Comparison of ENCODE assay signal across 10 mouse cellular contexts in genomic region chr19:11165172-11165571, GRCm38 (mm10). TPM values are rescaled to one million over a fixed set of nuclear protein-coding genes. Genes with fewer than 3 reads are reported as not detected.
DNase-seq lines count a peak whose midpoint lies in the region; ATAC-seq and TF ChIP-seq lines count a peak whose summit lies in the region.
"Had no signal": no experiment of that assay in that cellular context is flagged by ENCODE, and none has a peak within 500 bp of the region (broad histone marks: within the 10 kb centered on the region; RNA-seq: fewer than 3 reads in every experiment).

Gene 1700025F22Rik, minus strand, starts transcription at chr19:11165320.

- H3K36me3 ChIP-seq in heart, postnatal 0 days (replicated peaks; ENCODE audit: control insufficient read depth, insufficient read depth, low read length): no peaks in the 10 kb centered on the region
- no peaks in the 10 kb centered on the region for H3K36me3 ChIP-seq in heart, embryonic 12.5 days
- H3K36me3 ChIP-seq in E14TG2a.4 (ENCODE audit: insufficient read depth, low read length): no peaks in the 10 kb centered on the region
- H3K36me3 ChIP-seq in midbrain, embryonic 11.5 days (ENCODE audit: control insufficient read depth, insufficient read depth, low read length): no peaks in the 10 kb centered on the region
- H3K36me3 ChIP-seq: neural tube, embryonic 13.5 days had no signal

- peak; percentile 3; the same call in 1 of the 2 replicates for TF ChIP-seq CTCF in heart, postnatal 0 days (IDR thresholded peaks at IDR 0.05; ENCODE audit: low read depth)
- TF ChIP-seq CTCF in E14TG2a.4 (conservative IDR thresholded peaks at IDR 0.05; ENCODE audit: low read length): peak; percentile 63

- WGBS in heart, postnatal 0 days: 29% methylated on average over 10 of the region's 10 CpGs
- WGBS in heart, embryonic 12.5 days: 30% methylated on average over 10 of the region's 10 CpGs
- 39% methylated on average over 10 of the region's 10 CpGs for WGBS in midbrain, embryonic 11.5 days

- no peaks in the 10 kb centered on the region for H3K27me3 ChIP-seq in heart, postnatal 0 days (ENCODE audit: control insufficient read depth, insufficient read depth, low read length)
- H3K27me3 ChIP-seq in heart, embryonic 12.5 days (replicated peaks): peaks cover 4% of the 10 kb centered on the region; the same call in 1 of the 2 replicates
- no peaks in the 10 kb centered on the region for H3K27me3 ChIP-seq in E14TG2a.4 (ENCODE audit: insufficient read depth, low read length)
- no peaks in the 10 kb centered on the region for H3K27me3 ChIP-seq in midbrain, embryonic 11.5 days (ENCODE audit: control insufficient read depth, insufficient read depth, low read length)
- H3K27me3 ChIP-seq: neural tube, embryonic 13.5 days had no signal

- no peaks in the 10 kb centered on the region for H3K9me3 ChIP-seq in heart, postnatal 0 days (replicated peaks; ENCODE audit: control insufficient read depth, low read length)
- H3K9me3 ChIP-seq in heart, embryonic 12.5 days (replicated peaks): no peaks in the 10 kb centered on the region
- H3K9me3 ChIP-seq in E14TG2a.4 (ENCODE audit: low read length): no peaks in the 10 kb centered on the region
- no peaks in the 10 kb centered on the region for H3K9me3 ChIP-seq in midbrain, embryonic 11.5 days (ENCODE audit: control insufficient read depth, low read length)
- H3K9me3 ChIP-seq: neural tube, embryonic 13.5 days had no signal

- H3K4me1 ChIP-seq in heart, postnatal 0 days (ENCODE audit: control insufficient read depth, insufficient read depth): no peaks in the 10 kb centered on the region
- H3K4me1 ChIP-seq in heart, embryonic 12.5 days (replicated peaks): no peaks in the 10 kb centered on the region
- H3K4me1 ChIP-seq in E14TG2a.4 (replicated peaks; ENCODE audit: low read depth, low read length): no peaks in the 10 kb centered on the region
- no peaks in the 10 kb centered on the region for H3K4me1 ChIP-seq in midbrain, embryonic 11.5 days (ENCODE audit: control insufficient read depth, insufficient read depth, low read length)
- H3K4me1 ChIP-seq: neural tube, embryonic 13.5 days had no signal

- no peak for TF ChIP-seq EP300 in heart, postnatal 0 days (IDR thresholded peaks at IDR 0.05; ENCODE audit: low read depth)

- no peak for ATAC-seq in heart, postnatal 0 days (ENCODE audit: insufficient read depth, low read depth)
- ATAC-seq in heart, embryonic 12.5 days (ENCODE audit: insufficient number of reproducible peaks, low FRiP score): no peak
- no peak for ATAC-seq in midbrain, embryonic 11.5 days (ENCODE audit: low FRiP score)
- no peak for ATAC-seq in cerebellum, adult (ENCODE audit: insufficient number of reproducible peaks, low FRiP score, low TSS enrichment)

- no peak for DNase-seq in heart, postnatal 0 days (ENCODE audit: low spot score)
- peak; percentile 49 for DNase-seq in induced T-regulatory cell, adult 2 months (ENCODE audit: low read depth)
- DNase-seq in spleen, adult 18-20 months: peak; percentile 45 to 69
- DNase-seq in midbrain, embryonic 11.5 days (ENCODE audit: low spot score, missing footprints): no peak
- DNase-seq in cerebellum, adult 9-11 months: no peak

- H3K27ac ChIP-seq in heart, postnatal 0 days (ENCODE audit: low read depth): no peak within 1 kb of the TSS
- H3K27ac ChIP-seq in heart, embryonic 12.5 days (ENCODE audit: poor library complexity, severe bottlenecking): no peak within 1 kb of the TSS
- no peak within 1 kb of the TSS for H3K27ac ChIP-seq in midbrain, embryonic 11.5 days (ENCODE audit: low read depth, low read length)
- H3K27ac ChIP-seq: neural tube, embryonic 13.5 days had no signal

- no peak within 1 kb of the TSS for H3K4me3 ChIP-seq in heart, postnatal 0 days (ENCODE audit: low read depth, low read length)
- no peak within 1 kb of the TSS for H3K4me3 ChIP-seq in heart, embryonic 12.5 days
- H3K4me3 ChIP-seq in E14TG2a.4 (replicated peaks; ENCODE audit: low read length): no peak within 1 kb of the TSS
- no peak within 1 kb of the TSS for H3K4me3 ChIP-seq in midbrain, embryonic 11.5 days (ENCODE audit: low read depth, low read length)
- H3K4me3 ChIP-seq: neural tube, embryonic 13.5 days had no signal

- H3K4me2 ChIP-seq in heart, postnatal 0 days (ENCODE audit: low read depth, low read length): no peak within 1 kb of the TSS
- no peak within 1 kb of the TSS for H3K4me2 ChIP-seq in heart, embryonic 12.5 days
- no peak within 1 kb of the TSS for H3K4me2 ChIP-seq in midbrain, embryonic 11.5 days
- H3K4me2 ChIP-seq: neural tube, embryonic 13.5 days had no signal

- H3K9ac ChIP-seq in heart, postnatal 0 days (replicated peaks; ENCODE audit: low read depth, low read length): no peak within 1 kb of the TSS
- H3K9ac ChIP-seq in heart, embryonic 12.5 days: no peak within 1 kb of the TSS
- H3K9ac ChIP-seq in midbrain, embryonic 11.5 days (ENCODE audit: low read length): no peak within 1 kb of the TSS
- H3K9ac ChIP-seq: neural tube, embryonic 13.5 days had no signal

RNA-seq across cellular contexts. Expression of gene 1700025F22Rik, which starts in this region (rescaled TPM):
- total RNA-seq in heart, postnatal 0 days (2014; rRNA removed; ENCODE audit: low replicate concordance): not detected in 2 replicates
- polyA plus RNA-seq in heart, postnatal 0 days (2015; fragmentation: Nextera tagmentation; extraction: Ambion mirVana): not detected in 2 replicates
- not detected in 2 replicates for polyA plus RNA-seq in heart, embryonic 12.5 days (2016; fragmentation: Nextera tagmentation; extraction: Ambion mirVana)
- not detected in 2 replicates for polyA plus RNA-seq in midbrain, embryonic 11.5 days (2014; fragmentation: Nextera tagmentation; extraction: Ambion mirVana)
- total RNA-seq: left cerebral cortex, postnatal 14 days had no signal
- polyA plus RNA-seq: neural tube, embryonic 13.5 days had no signal

Comparison
In these comparisons a context has a peak if more than half of its experiments do, and no peak if none do; other contexts are left out.
1. DNase-seq: peak in induced T-regulatory cell, adult 2 months (single experiment) and spleen, adult 18-20 months (2 of 2); none in heart, postnatal 0 days (single experiment), midbrain, embryonic 11.5 days (single experiment) and cerebellum, adult 9-11 months (single experiment).